Mouse (Mus musculus) frontal cortex, postnatal 25 days (tissue): ENCODE results near the gene Vmn1r207-ps.
"Not testable (repeated sequence)": the region's sequence is repeated elsewhere in the genome, so short reads cannot be mapped to it uniquely, and the experiment has no call there.

Source experiments
- DNase-seq, 2 experiments: peaks; one replicate each; pipeline ENCODE4 v3.0.0; 2022; ENCODE audit warnings: low spot score in 2 of 2

Vmn1r207-ps gene

GRCm38 (mm10) chr13:22729529-22729928, at the start of gene Vmn1r207-ps:
Gene Vmn1r207-ps (minus strand): TSS chr13:22729629.
- not testable (repeated sequence) for DNase-seq

DNA sequence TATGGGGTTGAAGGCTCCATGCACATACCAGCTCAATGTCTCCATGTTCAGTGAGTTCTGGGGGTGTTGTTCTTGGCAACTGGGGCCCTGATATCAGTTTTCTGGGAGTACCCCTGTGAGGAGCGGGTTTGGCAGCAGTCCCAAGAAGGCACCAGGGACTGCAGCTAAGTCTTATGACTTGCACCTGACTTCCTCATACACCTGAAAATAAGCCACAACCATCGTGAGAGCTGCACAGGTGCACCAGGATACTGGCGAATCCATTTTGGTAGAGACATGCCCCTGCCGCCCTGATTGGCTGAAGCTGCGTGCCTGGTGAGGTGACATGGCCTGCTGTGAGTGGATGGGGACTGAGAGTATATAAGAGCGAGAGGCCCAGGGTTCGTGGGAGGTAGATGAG, 47.9 kb upstream of the Vmn1r207-ps start, which contains the start of gene Vmn1r208:
TSS of gene Vmn1r208 (minus strand) at position 101 of the 400 bp plus-strand sequence.
- DNase-seq, result not testable (repeated sequence)

DNA sequence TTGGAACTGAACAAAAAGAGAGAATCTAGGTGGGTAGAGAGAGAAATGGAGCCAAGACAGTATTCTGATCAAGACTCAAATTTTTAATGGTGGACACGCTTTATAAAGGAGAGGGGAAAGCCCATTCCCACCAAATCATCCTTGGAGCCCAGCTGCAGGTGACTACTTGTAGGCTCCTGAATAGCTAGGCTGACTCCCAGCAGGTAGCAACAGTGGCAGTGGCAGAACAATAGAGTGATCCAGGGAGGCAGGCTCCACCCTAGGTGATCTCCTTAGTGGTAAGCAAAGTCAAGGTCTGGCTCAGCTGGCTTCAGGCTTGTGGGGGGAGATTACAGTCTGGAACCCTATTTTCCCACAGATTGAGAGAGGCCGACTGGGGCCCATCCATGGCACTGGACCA, 42.2 kb upstream of the Vmn1r207-ps start:
- DNase-seq, result not testable (repeated sequence)

DNA sequence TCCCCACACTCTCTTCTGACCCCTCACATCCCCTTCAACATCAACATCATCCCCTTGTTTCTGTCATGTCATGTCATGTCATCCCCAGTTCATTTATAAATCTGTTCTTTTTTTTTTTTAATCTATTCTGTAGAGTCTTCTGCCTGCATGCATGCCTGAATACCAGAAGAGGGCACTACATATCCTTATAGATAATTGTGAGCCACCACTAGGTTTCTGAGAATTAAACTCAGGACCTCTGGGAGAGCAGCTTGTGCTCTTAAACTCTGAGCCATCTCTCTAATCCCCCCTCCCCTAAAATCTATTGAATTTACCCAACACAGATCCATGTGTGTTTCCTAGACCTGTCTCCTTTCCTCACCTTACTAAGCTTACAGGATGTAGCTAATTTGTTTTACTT, 18.1 kb upstream of the Vmn1r207-ps start:
- DNase-seq, result no peak

DNA sequence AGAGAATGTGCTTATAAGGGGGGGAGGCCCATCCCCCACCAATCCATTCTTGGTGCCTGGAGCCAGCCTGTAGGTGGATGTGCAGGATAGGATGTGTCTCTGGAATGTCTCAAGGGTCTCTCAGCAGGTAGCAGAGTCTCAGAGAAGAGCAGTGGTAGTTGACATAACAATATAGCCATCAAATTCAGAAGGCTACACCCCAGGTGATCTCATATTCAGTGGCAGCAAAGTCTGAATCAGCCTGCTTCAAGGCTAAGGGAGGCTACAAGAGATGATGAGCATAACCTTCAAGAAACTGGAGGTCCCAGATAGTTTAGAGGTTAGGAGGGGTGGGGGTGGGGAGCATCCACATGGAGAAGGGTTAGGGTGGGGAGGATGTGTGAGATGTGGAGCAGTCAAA, 22.5 kb downstream of the Vmn1r207-ps start:
- not testable (repeated sequence) for DNase-seq

GRCm38 (mm10) chr13:22702951-22703350, 26.5 kb downstream of the Vmn1r207-ps start:
- not testable (repeated sequence) for DNase-seq
